Mouse (Mus musculus) small intestine, adult 2 months (tissue): Measurements from ENCODE around the gene Dgkq.

Experiments
- CTCF ChIP-seq: fragments of 200-500 bp; IDR thresholded peaks from 2 replicates; pipeline ENCODE4 v1.5.1; 2012; ENCODE audit warnings: low read depth, mild to moderate bottlenecking, control low read depth, inconsistent platforms, low read length, moderate library complexity, mixed read lengths; ENCODE audit not compliant: insufficient replicate concordance, insufficient read length; ENCODE audit errors: extremely low read depth
- POLR2A ChIP-seq: fragments of 200-500 bp; IDR thresholded peaks from 2 replicates; pipeline ENCODE4 v1.6.1; 2012; ENCODE audit warnings: low read depth, mild to moderate bottlenecking, control low read depth, inconsistent platforms, low read length, moderate library complexity

- TF ChIP-seq CTCF (no peak), POLR2A (no peak)
Measured at GRCm38 (mm10) chr5:108647820-108648465, 21.5 kb downstream of the Dgkq start.
